Mouse (Mus musculus) thymus, adult 2 months (tissue): Measurements from ENCODE around the gene Ankfn1.

Experiments used
- CTCF ChIP-seq: fragments of 200-500 bp; IDR thresholded peaks from 2 replicates; pipeline ENCODE4 v1.5.1; 2012; ENCODE audit warnings: mild to moderate bottlenecking, control low read depth, low read length, moderate library complexity, borderline replicate concordance; ENCODE audit not compliant: control insufficient read depth, poor library complexity, insufficient read depth; ENCODE audit errors: extremely low read depth
- POLR2A ChIP-seq: fragments of 200-500 bp; IDR thresholded peaks from 2 replicates; pipeline ENCODE4 v1.6.1; 2012; ENCODE audit warnings: mild to moderate bottlenecking, low read length, control low read depth, moderate library complexity; ENCODE audit not compliant: control insufficient read depth, poor library complexity, insufficient read depth; ENCODE audit errors: extremely low read depth

- TF ChIP-seq POLR2A: no peak
- TF ChIP-seq CTCF: no peak
These were observed 322.8 kb downstream of the Ankfn1 start for GRCm38 (mm10) chr11:89454702-89455101.
